Mouse (Mus musculus) left cerebral cortex, adult 2 months (tissue): Measurements from ENCODE around the gene Atf4. TPM values are rescaled to one million over a fixed set of nuclear protein-coding genes. Genes with fewer than 3 reads are reported as not detected.

Experiments used
- DNase-seq, 2 experiments: peaks; one replicate each; pipeline ENCODE4 v3.0.0; 2021 to 2022; ENCODE audit warnings: low spot score in 2 of 2, mixed read lengths in 1 of 2; ENCODE audit errors: extremely low spot score in 1 of 2
- H3K27ac ChIP-seq: fragments of 200-600 bp; 2 replicates; pipeline ENCODE4 v1.8.1; 2022
- H3K4me3 ChIP-seq: fragments of 200-600 bp; 2 replicates; pipeline ENCODE4 v1.8.1; 2022
- CTCF ChIP-seq: fragments of 200-600 bp; IDR thresholded peaks from 2 replicates; pipeline ENCODE4 v1.8.1; 2022; ENCODE audit warnings: antibody characterized with exemption, mild to moderate bottlenecking, moderate library complexity
- intact Hi-C: fragments of 180-260 bp; cut with DNase I; formaldehyde crosslinking; loops from one replicate; pipeline ENCODE4 v1.15.1; 2025
- total RNA-seq, 2 experiments: library from RNA; stranded (reverse); gene quantifications; 2 replicates each; pipeline ENCODE4 v1.2.3; 2021

Atf4 gene
- total RNA-seq, 2 experiments from 2014 or later, result 119 to 120 TPM

DNA sequence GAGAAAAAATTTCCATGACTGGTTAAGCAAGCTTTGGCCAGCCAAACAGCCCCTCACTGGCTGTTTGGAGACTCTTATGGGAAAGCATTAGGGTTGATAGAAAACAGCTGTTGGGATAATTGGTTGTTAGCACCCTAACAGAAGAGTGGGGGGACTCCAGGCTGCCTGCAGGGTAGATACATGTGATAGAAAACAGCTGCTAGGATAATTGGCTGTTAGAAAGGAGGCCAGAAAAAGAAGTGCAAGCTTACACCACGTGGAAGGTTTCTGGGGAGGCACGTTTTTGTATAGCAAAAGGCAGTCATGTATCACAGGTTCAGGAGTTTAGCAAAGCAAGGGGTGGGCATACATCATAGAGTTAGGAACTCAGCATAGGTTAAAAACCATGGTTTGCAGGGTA lies 1.5 kb upstream of the Atf4 start:
- intact Hi-C loops, result no loop called here
- Histone ChIP-seq H3K4me3 (no peak overlapping the region), H3K27ac (peak overlapping the region; percentile 100; the same call in 1 of the 2 replicates)
- DNase-seq, result no peak
- TF ChIP-seq CTCF, result no peak

DNA sequence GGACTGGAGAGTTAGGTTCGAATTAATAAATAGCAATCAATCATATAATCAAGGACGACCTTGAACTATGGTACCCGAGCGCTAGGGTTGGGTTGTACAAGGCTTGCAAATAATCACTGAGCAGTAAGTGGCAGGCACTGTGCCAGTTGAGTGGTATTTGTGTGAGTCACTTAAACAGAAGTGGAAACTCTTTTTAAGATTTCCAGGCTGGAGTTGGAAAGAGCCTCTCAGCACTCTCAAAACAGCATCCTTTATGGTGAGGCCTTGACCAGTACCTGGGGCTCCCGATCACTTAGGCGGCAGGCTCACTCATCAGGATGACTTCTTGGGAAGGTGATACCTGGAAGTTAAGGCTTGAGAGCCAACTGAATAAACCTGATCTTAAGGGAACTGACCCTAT lies 777 bp upstream of the Atf4 start:
- TF ChIP-seq CTCF, result no peak
- intact Hi-C loops, result loop anchor here (2.0 kb wide), 1 partner anchor 19 kb away; the partner anchor contains the start of genes AC140267.1 and Mief1
- H3K27ac ChIP-seq, result peak overlapping the region; percentile 100
- DNase-seq, result peak in 1 of 2 experiments; percentile 37
- H3K4me3 ChIP-seq, result peak overlapping the region; percentile 97

DNA sequence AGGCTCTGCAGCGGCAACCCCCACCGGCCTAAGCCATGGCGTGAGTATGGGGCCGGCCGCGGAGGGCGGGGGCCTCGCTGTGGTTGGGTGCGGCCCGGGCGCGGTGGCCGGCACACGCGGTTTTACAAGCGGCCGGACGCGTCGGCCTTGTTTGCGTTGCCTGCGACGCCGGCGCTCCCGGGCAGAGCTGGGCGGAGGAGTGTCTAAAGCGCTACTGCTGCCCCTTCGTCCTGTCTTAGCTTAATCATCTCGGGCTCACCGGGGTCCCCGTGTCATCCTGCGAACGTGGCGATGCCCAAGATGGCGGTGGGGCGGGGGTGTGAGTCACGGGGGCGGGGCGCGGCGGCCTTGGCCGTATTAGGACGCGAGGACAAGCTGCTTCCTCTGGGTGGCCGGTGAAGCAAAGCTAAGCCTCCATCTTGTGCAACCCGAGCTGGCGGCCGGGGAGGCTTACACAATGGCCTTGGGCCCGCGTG lies 700 bp downstream of the Atf4 start:
- intact Hi-C loops, result loop anchor here (2.0 to 5.0 kb wide), 2 partner anchors 21 to 542 kb away; partner anchors contain the start of genes AC140267.1 and Mief1
- peak; percentile 67 for DNase-seq
- Histone ChIP-seq H3K4me3 (peak overlapping the region; percentile 97), H3K27ac (peak overlapping the region; percentile 100)
- TF ChIP-seq CTCF, result no peak; the same call in 1 of the 2 replicates

DNA sequence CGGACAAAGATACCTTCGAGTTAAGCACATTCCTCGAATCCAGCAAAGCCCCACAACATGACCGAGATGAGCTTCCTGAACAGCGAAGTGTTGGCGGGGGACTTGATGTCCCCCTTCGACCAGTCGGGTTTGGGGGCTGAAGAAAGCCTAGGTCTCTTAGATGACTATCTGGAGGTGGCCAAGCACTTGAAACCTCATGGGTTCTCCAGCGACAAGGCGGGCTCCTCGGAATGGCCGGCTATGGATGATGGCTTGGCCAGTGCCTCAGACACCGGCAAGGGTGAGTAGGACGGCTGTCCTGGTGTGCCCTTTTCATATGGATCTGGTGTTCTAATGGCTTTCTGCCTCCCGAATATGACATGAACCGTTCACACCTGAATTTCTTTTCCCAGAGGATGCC lies 1.3 kb downstream of the Atf4 start:
- no peak for DNase-seq
- Histone ChIP-seq H3K4me3 (peak overlapping the region; percentile 97), H3K27ac (peak overlapping the region; percentile 100)
- intact Hi-C loops, result loop anchor here (5.0 kb wide), 1 partner anchor 541 kb away; no protein-coding TSS in a partner anchor
- TF ChIP-seq CTCF, result no peak

DNA sequence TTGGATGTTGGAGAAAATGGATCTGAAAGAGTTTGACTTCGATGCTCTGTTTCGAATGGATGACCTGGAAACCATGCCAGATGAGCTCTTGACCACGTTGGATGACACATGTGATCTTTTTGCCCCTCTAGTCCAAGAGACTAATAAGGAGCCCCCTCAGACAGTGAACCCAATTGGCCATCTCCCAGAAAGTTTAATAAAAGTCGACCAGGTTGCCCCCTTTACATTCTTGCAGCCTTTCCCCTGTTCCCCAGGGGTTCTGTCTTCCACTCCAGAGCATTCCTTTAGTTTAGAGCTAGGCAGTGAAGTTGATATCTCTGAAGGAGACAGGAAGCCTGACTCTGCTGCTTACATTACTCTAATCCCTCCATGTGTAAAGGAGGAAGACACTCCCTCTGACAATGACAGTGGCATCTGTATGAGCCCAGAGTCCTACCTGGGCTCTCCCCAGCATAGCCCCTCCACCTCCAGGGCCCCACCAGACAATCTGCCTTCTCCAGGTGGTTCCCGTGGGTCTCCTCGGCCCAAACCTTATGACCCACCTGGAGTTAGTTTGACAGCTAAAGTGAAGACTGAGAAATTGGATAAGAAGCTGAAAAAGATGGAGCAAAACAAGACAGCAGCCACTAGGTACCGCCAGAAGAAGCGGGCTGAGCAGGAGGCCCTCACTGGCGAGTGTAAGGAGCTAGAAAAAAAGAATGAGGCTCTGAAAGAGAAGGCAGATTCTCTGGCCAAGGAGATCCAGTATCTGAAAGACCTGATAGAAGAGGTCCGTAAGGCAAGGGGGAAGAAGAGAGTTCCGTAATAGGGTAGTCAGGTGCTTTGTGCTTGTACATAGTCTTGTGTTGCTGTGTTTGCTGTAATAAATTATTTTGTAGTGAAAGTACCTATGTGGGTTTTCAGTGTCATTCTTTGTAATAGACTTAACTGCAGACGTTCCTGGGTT lies 1.9 kb downstream of the Atf4 start:
- H3K27ac ChIP-seq, result peak overlapping the region; percentile 100
- no peak for DNase-seq
- peak overlapping the region; percentile 97 for H3K4me3 ChIP-seq
- TF ChIP-seq CTCF, result no peak
- intact Hi-C loops, result loop anchor here (5.0 kb wide), 1 partner anchor 540 kb away; no protein-coding TSS in a partner anchor

DNA sequence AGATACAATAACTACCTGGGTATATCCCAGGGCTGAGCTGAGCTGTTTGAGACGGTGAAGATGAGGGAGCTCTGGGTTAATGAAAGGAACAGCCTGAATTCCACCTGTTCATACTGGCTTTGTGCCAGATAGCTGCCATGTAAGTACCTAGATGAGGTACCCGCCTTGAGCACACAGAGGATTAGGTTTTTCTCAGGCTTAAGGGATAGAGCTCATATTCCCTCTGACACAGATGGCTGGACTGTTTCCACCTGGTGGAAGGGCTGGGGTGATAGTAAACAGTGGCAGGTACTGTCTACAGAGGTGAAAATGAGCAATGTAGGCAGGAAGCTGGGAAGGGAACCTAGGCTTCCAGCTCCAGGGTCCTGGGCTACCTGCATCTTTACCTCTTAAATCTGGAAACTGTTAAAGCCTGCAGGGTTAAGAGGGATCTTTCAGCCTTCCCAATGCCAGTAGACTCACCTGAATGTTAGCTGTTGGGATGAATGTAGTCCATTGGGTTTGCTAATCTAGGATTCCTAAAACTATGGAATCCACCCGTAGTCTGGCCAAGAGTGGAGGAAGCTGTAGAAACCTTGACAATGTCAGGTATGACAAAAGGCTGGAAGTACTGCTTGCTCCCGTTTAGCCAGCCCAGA lies 2.7 kb downstream of the Atf4 start:
- intact Hi-C loops, result loop anchor here (5.0 kb wide), 1 partner anchor 540 kb away; no protein-coding TSS in a partner anchor
- Histone ChIP-seq H3K27ac (peak overlapping the region; percentile 40; the same call in 1 of the 2 replicates), H3K4me3 (peak overlapping the region; percentile 97)
- no peak for TF ChIP-seq CTCF
- no peak for DNase-seq

DNA sequence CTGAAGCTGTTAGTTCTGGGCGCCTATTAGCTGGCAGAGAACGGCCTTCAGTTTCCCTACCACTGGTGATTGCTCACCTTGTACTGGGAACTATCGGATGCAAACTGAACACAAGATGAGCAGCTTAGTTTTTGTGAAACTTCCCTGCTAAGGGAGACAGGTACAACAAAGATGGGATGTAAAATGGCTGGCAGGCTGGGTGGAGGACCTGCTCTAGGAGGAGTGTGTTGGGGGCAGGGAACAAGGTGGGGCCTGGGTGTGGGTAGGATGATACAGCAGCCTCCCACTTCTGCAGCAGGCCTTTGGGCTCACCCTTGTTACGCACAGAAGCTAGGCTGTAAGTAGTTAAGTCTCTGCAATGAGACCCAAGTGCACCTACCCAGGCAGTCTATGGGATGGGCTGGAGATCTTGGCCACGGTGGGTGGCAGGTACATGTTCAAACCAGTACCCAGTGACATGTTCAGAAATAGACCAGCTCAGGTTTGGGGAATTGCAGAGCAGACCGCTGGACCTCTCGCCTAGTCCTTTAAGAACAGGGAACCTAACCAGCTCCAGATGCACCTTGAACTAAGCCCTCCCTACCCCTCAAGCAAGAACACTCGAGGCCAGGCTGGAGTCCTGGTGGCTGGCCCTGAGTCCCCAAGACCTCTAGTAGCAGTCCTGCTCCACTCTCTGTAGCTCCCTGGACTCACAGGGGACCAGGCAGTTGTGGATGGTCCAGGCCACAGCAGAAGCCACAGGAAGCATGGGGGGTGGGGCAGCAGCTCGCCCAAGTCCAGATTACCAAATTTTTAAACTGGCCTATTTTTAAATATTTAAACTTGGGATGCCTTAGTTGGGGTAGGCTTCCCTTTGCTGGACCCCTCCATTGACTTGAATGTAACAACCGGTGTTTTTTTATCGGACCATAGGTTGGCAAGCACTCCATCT lies 3.5 kb downstream of the Atf4 start:
- Histone ChIP-seq H3K4me3 (no peak overlapping the region), H3K27ac (peak overlapping the region; percentile 32; the same call in 1 of the 2 replicates)
- intact Hi-C loops, result loop anchor here (5.0 kb wide), 1 partner anchor 539 kb away; no protein-coding TSS in a partner anchor
- no peak for TF ChIP-seq CTCF
- no peak for DNase-seq

DNA sequence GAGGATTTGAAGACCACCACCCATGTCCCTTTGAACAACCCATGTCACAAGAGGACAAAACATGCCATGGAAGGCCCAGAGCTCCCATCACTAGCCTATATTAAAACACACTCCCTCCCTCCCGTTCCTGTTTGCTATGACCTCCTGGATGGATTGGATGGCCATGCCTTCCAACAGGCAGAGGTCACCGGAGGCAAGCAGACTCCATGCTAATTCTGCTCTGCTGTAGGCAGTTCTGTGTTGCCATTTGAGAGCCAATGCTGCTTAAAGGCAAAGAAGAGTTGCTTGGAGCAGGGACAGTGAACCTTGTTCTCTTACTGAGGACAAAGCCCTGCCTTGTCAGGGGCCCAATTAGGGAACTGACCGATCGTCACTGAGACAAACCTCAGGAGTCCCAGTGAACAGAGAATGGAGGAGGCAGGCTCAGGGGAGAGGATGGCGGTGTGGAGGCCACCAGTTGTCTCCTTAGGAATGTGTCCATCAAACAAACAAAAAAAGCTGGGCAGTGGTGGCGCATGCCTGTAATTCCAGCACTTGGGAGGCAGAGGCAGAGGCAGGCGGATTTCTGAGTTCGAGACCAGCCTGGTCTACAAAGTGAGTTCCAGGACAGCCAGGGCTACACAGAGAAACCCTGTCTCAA lies 4.5 kb downstream of the Atf4 start:
- H3K4me3 ChIP-seq, result no peak overlapping the region
- TF ChIP-seq CTCF, result no peak
- no peak for DNase-seq
- intact Hi-C loops, result loop anchor here (5.0 to 10.0 kb wide), 3 partner anchors 32 to 625 kb away; no protein-coding TSS in a partner anchor
- no peak overlapping the region for H3K27ac ChIP-seq

DNA sequence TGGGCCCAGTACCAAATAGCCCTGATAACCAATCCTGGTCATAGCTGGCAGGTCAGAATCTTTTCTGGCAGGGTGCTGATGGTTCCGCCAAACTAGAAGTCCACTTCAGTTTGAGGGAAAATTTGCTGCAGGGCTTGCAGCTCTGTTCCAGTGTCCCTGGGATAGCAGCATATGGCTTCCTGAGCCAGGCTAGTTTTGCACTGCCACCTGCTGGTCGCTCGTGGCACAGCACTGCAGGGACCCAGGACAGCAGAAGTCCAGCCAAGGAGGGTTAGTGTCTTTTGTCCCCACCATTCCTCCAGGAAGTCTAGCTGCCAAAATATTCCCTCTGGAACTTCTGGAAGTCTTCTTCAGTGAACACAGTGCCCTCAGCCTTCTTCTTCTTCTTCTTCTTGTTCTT lies 5.7 kb downstream of the Atf4 start:
- peak; percentile 81 to 89 for DNase-seq
- no peak overlapping the region for H3K27ac ChIP-seq
- no peak overlapping the region for H3K4me3 ChIP-seq
- peak; percentile 98 for TF ChIP-seq CTCF
- intact Hi-C loops, result loop anchor here (5.0 to 10.0 kb wide), 2 partner anchors 33 to 624 kb away; no protein-coding TSS in a partner anchor

DNA sequence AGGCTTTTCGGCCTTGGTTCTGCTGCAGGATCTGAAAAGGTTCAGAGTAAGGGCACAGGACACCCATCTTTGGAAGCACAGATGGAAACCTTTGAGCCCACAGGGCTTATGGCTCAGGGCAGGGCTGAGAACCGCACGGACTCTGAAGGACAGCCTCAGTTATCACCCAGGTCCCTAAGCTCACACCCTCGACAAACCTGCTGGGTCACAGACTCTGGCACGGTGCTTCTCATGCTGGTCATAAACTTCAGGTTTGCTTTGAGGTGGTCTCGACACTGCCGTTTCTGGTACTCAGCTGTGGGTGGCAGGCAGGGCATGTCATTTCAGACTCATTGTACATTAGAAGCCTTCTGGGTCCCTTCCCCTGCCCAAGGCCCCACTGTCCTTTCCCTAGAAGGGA lies 6.1 kb downstream of the Atf4 start:
- TF ChIP-seq CTCF, result no peak
- no peak for DNase-seq
- no peak overlapping the region for H3K4me3 ChIP-seq
- intact Hi-C loops, result loop anchor here (5.0 to 10.0 kb wide), 2 partner anchors 34 to 624 kb away; no protein-coding TSS in a partner anchor
- no peak overlapping the region for H3K27ac ChIP-seq
